Mouse (Mus musculus) B cell, adult 62 days (primary cell): ENCODE results near the gene 4931414P19Rik. TPM values are rescaled to one million over a fixed set of nuclear protein-coding genes. Genes with fewer than 3 reads are reported as not detected.

Source experiments
- total RNA-seq: library from RNA; stranded (reverse); gene quantifications from 4 replicates; pipeline ENCODE4 v1.2.4, GENCODE M21; 2023

The 4931414P19Rik gene
- total RNA-seq: 4.6 to 9.6 TPM (median 5.2 TPM) in 4 replicates

GRCm38 (mm10) chr14:54605752-54606321 is at the start of gene 4931414P19Rik:
TSS of gene 4931414P19Rik (minus strand) at chr14:54605993.

DNA sequence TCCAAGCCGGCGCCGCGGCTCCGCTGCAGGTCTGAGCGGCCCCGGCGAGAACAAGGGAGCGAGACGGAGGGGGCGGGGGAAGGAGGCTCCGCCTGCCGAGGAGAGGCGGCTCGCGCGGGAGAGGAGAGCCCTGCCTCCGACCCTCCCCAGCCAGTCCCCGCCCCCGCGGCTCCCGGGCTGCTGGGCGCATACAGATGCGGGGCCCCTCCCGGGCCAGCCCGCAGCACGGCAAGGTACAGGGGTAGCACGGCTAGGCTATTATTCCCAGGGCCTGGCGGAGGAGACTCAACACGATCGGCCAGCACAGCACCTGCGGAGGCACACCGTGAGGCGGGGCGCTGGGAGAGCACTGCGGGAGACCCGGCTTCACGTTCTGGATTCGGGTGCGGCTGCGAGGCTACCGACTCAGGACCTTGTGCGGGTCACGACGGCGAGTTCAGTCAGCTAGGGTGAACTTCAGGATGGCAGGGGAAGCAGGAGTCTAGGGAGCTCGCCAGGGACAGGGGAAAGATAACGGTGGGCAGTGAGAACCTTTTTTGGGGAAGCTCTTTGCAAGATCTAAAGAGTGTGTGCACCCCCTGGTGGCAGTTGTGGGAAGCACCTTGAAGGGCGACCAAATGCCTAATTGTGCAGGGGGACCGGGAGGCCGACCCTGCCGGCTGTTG is 35.6 kb upstream of the 4931414P19Rik start, which contains the start of gene Cdh24:
Gene Cdh24 (minus strand): TSS at position 60 of the 665 bp plus-strand sequence.

GRCm38 (mm10) chr14:54640946-54641304 is 35.1 kb upstream of the 4931414P19Rik start, which contains the start of gene Gm17606:
TSS of gene Gm17606 (plus strand) at chr14:54640952.

GRCm38 (mm10) chr14:54621133-54621532 is 15.3 kb upstream of the 4931414P19Rik start, which contains the start of gene Psmb11:
TSS of gene Psmb11 (plus strand) at chr14:54621433.

GRCm38 (mm10) chr14:54617897-54618365 is 12.1 kb upstream of the 4931414P19Rik start, which contains the start of gene Psmb5:
TSS of gene Psmb5 (minus strand) at chr14:54618022.

DNA sequence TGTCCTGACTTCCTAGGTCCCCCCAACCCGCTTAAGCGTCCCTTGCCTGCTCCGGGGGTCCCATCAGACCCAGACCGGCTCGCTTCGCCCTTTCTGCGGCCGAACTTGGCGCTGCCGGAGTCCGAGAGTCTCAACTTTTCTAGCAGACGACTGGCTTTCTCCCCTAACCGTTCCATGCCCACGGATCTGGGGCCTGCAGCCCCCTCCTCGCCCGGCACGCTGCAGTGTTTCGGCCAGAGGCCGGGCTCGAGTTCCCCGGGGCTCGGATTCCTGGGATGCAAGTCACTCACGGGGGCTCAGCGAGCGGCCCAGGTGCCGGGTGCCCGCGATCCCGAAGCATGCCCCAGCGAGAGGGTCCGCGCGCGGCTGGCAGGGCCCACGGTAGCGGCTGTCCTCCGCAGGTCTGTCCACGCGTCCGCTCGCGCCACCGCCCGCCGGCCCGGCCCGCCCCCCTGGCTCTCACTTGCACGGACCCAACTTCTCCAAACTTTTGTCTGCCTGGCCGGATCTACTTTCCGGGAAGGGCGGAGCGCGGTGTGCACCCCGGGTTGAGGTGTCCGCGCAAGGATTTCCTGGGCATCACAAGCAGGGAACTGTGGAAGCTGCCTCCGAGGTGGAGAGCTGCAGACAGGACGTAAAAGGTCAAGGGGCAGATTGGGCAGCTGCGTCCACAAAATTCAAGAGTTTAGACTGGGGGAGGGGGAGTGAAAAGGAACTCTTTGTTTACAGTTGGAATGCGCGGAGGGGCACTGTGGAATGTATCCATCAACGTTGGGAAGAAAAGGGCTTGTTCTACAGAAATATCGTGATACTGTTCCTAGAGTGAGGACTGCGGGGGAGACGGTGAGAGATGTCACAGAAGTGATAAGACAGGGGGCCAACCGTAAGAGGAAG is 28.5 kb downstream of the 4931414P19Rik start, which contains the start of gene Ajuba:
Gene Ajuba (minus strand): TSS at position 470 of the 894 bp plus-strand sequence.

GRCm38 (mm10) chr14:54553975-54554769 is 51.6 kb downstream of the 4931414P19Rik start, which contains the start of gene Haus4:
TSS of gene Haus4 (minus strand) at chr14:54554616.

Other genes starting within 250 kb of the 4931414P19Rik start
- gene Oxa1l, start 245.2 kb downstream of the 4931414P19Rik start, total RNA-seq: 83.4 to 87.6 TPM (median 84.7 TPM) in 4 replicates
- gene Slc7a7, start 188.2 kb downstream of the 4931414P19Rik start, total RNA-seq: 6.0 to 8.3 TPM (median 7.2 TPM) in 4 replicates
- 80.8 to 114 TPM (median 85.8 TPM) in 4 replicates for gene Mrpl52, start 179.1 kb downstream of the 4931414P19Rik start, total RNA-seq
- 0.47 to 0.92 TPM (median 0.78 TPM) in 4 replicates for gene Mmp14, start 174.4 kb downstream of the 4931414P19Rik start, total RNA-seq
- gene Lrp10, start 141.9 kb downstream of the 4931414P19Rik start, total RNA-seq: 174 to 205 TPM (median 187 TPM) in 4 replicates
- 0.63 to 3.1 TPM (median 1.5 TPM) in 4 replicates for gene Rem2, start 129.9 kb downstream of the 4931414P19Rik start, total RNA-seq
- gene Prmt5, start 88.5 kb downstream of the 4931414P19Rik start, total RNA-seq: 29.1 to 35.7 TPM (median 32.6 TPM) in 4 replicates
- 10.3 to 17.1 TPM (median 11.5 TPM) in 4 replicates for gene Haus4, start 51.4 kb downstream of the 4931414P19Rik start, total RNA-seq
- gene Ajuba, start 28.4 kb downstream of the 4931414P19Rik start, total RNA-seq: 0.17 to 0.22 TPM in 2 of 4 replicates, not detected in the others
- gene Psmb5, start 12.0 kb upstream of the 4931414P19Rik start, total RNA-seq: 50.0 to 57.9 TPM (median 52.8 TPM) in 4 replicates
- gene Psmb11, start 15.4 kb upstream of the 4931414P19Rik start, total RNA-seq: not detected in 4 replicates
- gene Gm17606, start 35.0 kb upstream of the 4931414P19Rik start, total RNA-seq: not detected in 4 replicates
- 2.9 to 5.7 TPM (median 3.5 TPM) in 4 replicates for gene Cdh24, start 35.4 kb upstream of the 4931414P19Rik start, total RNA-seq
- 28.7 to 31.2 TPM (median 29.6 TPM) in 4 replicates for gene 1700123O20Rik, start 80.2 kb upstream of the 4931414P19Rik start, total RNA-seq
- 517 to 556 TPM (median 537 TPM) in 4 replicates for gene Acin1, start 80.9 kb upstream of the 4931414P19Rik start, total RNA-seq
- not detected in 4 replicates for gene Gm29776, start 92.8 kb upstream of the 4931414P19Rik start, total RNA-seq
- not detected in 4 replicates for gene Cebpe, start 106.2 kb upstream of the 4931414P19Rik start, total RNA-seq
- 0.23 to 0.75 TPM (median 0.39 TPM) in 4 replicates for gene Slc7a8, start 176.0 kb upstream of the 4931414P19Rik start, total RNA-seq
- not detected in 4 replicates for gene Rnf212b, start 208.1 kb upstream of the 4931414P19Rik start, total RNA-seq